Mouse (Mus musculus) heart, adult 2 months (tissue): ENCODE results near the gene Tnfrsf25.

Experiments
- CTCF ChIP-seq: fragments of 200-600 bp; IDR thresholded peaks from 2 replicates; pipeline ENCODE4 v1.8.1; 2022; ENCODE audit warnings: antibody characterized with exemption, mild to moderate bottlenecking, moderate library complexity
- EP300 ChIP-seq: fragments of 200-500 bp; IDR thresholded peaks from 2 replicates; pipeline ENCODE4 v1.6.1; 2011; ENCODE audit warnings: low read depth, low read length, control low read depth; ENCODE audit not compliant: insufficient read depth

GRCm38 (mm10) chr4:152079931-152080330 is 35.8 kb upstream of the Tnfrsf25 start:
- TF ChIP-seq CTCF (no peak), EP300 (no peak)
